Mouse (Mus musculus) kidney, postnatal 0 days (tissue): ENCODE measurements at regions not wholly inside any gene's neighbourhood (a gene's known extent, or its start where the extent isn't known, plus 50 kb on each side); places are given as distances from the start of the nearest gene placed in this dataset.

Experiments
- ATAC-seq: fragments of 200-750 bp; cut with Nextera tagmentation; replicated peaks from 2 replicates; pipeline ENCODE4 v1.8.0; 2017; ENCODE audit warnings: low read depth, moderate number of reproducible peaks, moderate TSS enrichment, moderate library complexity; ENCODE audit not compliant: low FRiP score
- DNase-seq: peaks from one replicate; pipeline ENCODE4 v3.0.0-alpha.2; 2016; ENCODE audit warnings: low spot score
- H3K27ac ChIP-seq: fragments of 300-500 bp; sonication (generic); 2 replicates; pipeline ENCODE4 v1.5.1; 2014; ENCODE audit warnings: mild to moderate bottlenecking
- H3K27me3 ChIP-seq: fragments of 300-500 bp; sonication (generic); 2 replicates; pipeline ENCODE4 v1.6.1; 2014; ENCODE audit warnings: low read length, mixed read lengths; ENCODE audit not compliant: insufficient read depth
- H3K36me3 ChIP-seq: fragments of 300-500 bp; sonication (generic); 2 replicates; pipeline ENCODE4 v1.6.1; 2014; ENCODE audit warnings: low read length, mixed read lengths; ENCODE audit not compliant: insufficient read depth
- H3K4me1 ChIP-seq: fragments of 300-500 bp; sonication (generic); replicated peaks from 2 replicates; pipeline ENCODE4 v1.6.1; 2014; ENCODE audit warnings: antibody characterized with exemption, low read length, mixed read lengths; ENCODE audit not compliant: insufficient read depth
- H3K4me2 ChIP-seq: fragments of 300-500 bp; sonication (generic); 2 replicates; pipeline ENCODE4 v1.6.1; 2014; ENCODE audit warnings: mild to moderate bottlenecking, low read length, moderate library complexity, mixed read lengths
- H3K4me3 ChIP-seq: fragments of 300-500 bp; sonication (generic); replicated peaks from 2 replicates; pipeline ENCODE4 v1.5.1; 2014; ENCODE audit warnings: low read depth, low read length
- H3K9ac ChIP-seq: fragments of 300-500 bp; sonication (generic); 2 replicates; pipeline ENCODE4 v1.6.1; 2014; ENCODE audit warnings: low read depth, low read length
- H3K9me3 ChIP-seq: fragments of 300-500 bp; sonication (generic); replicated peaks from 2 replicates; pipeline ENCODE4 v1.6.1; 2016; ENCODE audit warnings: low read length, inconsistent platforms, mixed read lengths
- CTCF ChIP-seq: IDR thresholded peaks from 2 replicates; pipeline ENCODE4 v1.5.1; 2016; ENCODE audit warnings: antibody characterized with exemption, low read depth, mild to moderate bottlenecking, moderate library complexity
- WGBS: fragments of 180-500 bp; shearing (Covaris S2); extraction: QIAGEN DNeasy Blood & Tissue Kit; methylation state at CpG from one replicate; pipeline ENCODE4 v1.1.7; 2014; 5-methylcytosine and 5-hydroxymethylcytosine counted together

DNA sequence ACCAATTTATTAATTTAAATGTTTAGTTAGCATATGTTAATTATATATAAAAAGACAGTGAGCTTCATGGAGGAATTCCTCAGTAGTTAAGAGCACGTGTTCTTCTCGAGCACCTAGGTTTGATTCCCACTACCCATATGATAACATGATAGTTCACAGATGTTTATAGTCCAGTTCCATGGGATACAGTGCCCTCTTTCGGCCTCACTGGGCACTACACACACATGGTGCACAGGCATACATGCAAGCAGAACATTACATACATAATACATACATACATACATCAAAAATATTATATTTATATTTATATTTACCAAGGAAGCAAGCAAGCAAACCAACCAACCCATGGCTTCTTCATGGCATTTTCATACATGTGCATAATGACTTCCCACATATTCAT lies 51.6 kb upstream of the Fam180a start:
- no peaks in the 10 kb centered on the region for H3K27me3 ChIP-seq
- WGBS, result 89% methylated on average over 3 of the region's 3 CpGs
- no peaks in the 10 kb centered on the region for H3K9me3 ChIP-seq
- H3K4me3 ChIP-seq, result no peak overlapping the region
- no peak for DNase-seq
- H3K4me1 ChIP-seq, result no peaks in the 10 kb centered on the region
- peak; percentile 12; the same call in 1 of the 2 replicates for TF ChIP-seq CTCF
- no peak overlapping the region for H3K9ac ChIP-seq
- no peak overlapping the region for H3K4me2 ChIP-seq
- H3K36me3 ChIP-seq, result no peaks in the 10 kb centered on the region
- H3K27ac ChIP-seq, result no peak overlapping the region
- no peak for ATAC-seq

DNA sequence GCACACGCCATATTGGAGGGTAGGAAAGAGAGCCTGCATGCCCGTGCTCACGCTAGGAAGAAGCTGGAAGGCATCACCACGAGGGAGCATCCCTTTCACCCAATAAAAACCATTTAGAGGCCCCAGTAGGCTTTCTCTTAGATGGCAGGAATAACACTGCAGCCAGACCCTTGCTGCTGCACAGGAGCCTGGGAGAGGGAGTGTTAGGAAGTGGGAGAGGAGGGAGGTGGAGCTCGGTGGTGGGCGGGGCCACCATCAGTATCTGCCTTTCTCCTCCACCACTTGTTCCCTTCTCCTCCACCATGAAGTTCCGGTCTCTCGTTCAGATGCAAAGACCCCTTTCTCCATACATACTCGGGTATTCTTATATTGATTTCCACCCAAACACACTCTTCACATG lies 50.6 kb upstream of the Fam180a start:
- 72% methylated on average over 9 of the region's 9 CpGs for WGBS
- H3K36me3 ChIP-seq, result no peaks in the 10 kb centered on the region
- H3K9me3 ChIP-seq, result no peaks in the 10 kb centered on the region
- no peaks in the 10 kb centered on the region for H3K4me1 ChIP-seq
- no peak for ATAC-seq
- no peak overlapping the region for H3K4me3 ChIP-seq
- DNase-seq, result no peak
- TF ChIP-seq CTCF, result no peak
- H3K4me2 ChIP-seq, result no peak overlapping the region
- H3K9ac ChIP-seq, result no peak overlapping the region
- H3K27me3 ChIP-seq, result no peaks in the 10 kb centered on the region
- H3K27ac ChIP-seq, result no peak overlapping the region
